Mouse (Mus musculus) small intestine, adult 2 months (tissue): ENCODE measurements around the gene Rab3il1.

Source experiments
- CTCF ChIP-seq: fragments of 200-500 bp; IDR thresholded peaks from 2 replicates; pipeline ENCODE4 v1.5.1; 2012; ENCODE audit warnings: low read depth, mild to moderate bottlenecking, control low read depth, inconsistent platforms, low read length, moderate library complexity, mixed read lengths; ENCODE audit not compliant: insufficient replicate concordance, insufficient read length; ENCODE audit errors: extremely low read depth
- POLR2A ChIP-seq: fragments of 200-500 bp; IDR thresholded peaks from 2 replicates; pipeline ENCODE4 v1.6.1; 2012; ENCODE audit warnings: low read depth, mild to moderate bottlenecking, control low read depth, inconsistent platforms, low read length, moderate library complexity

- no peak for TF ChIP-seq CTCF
- no peak for TF ChIP-seq POLR2A
Measured at GRCm38 (mm10) chr19:9966096-9966867, 35.2 kb upstream of the Rab3il1 start.
